Mouse (Mus musculus) B cell, adult 62 days (primary cell): ENCODE results near the gene Cyp2d34. TPM values are rescaled to one million over a fixed set of nuclear protein-coding genes. Genes with fewer than 3 reads are reported as not detected.

Source experiments
- total RNA-seq: library from RNA; stranded (reverse); gene quantifications from 4 replicates; pipeline ENCODE4 v1.2.4, GENCODE M21; 2023

The Cyp2d34 gene
- not detected in 4 replicates for total RNA-seq

DNA sequence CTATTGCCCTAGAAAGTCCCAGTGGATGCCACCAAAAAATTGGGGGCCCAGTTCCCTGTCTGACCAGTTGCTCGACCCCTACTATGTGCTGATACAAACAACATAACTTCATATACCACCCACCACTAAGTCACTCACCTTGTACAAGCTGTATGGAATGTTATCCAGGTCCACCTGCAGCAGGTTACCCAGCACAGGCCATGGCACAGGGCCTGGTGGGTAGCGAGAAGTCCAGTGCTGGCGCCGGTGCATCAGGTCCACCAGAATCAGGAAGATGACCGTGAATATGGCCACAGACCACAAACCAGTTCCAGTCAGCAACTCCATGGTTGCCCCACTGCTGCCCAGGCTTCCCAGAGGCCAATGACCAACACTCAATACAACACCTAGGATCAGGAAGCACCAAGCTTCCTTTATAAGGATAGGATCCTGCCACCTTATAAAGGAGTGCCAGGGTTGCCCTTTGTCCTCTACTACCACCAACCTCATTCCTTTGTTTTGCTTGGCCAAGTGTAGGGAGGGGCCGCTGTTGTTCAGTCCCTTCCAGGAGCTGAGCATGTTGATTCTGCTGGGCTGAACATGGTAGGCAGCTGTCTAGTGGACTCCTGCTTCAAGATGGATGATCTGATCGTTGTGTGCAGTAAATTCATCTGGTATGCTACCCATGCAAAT lies at the start of gene Cyp2d34:
Gene Cyp2d34 (minus strand): TSS at position 416 of the 672 bp plus-strand sequence.

Other genes with a start within 250 kb of the Cyp2d34 start
- gene Cyp2d22, start 240.7 kb downstream of the Cyp2d34 start, total RNA-seq: 5.5 to 10.3 TPM (median 9.3 TPM) in 4 replicates
- not detected in 4 replicates for gene Cyp2d11, start 226.9 kb downstream of the Cyp2d34 start, total RNA-seq
- not detected in 4 replicates for gene Cyp2d10, start 213.8 kb downstream of the Cyp2d34 start, total RNA-seq
- gene Cyp2d9, start 187.5 kb downstream of the Cyp2d34 start, total RNA-seq: not detected in 4 replicates
- not detected in 4 replicates for gene Cyp2d12, start 65.9 kb downstream of the Cyp2d34 start, total RNA-seq
- not detected in 4 replicates for gene Cyp2d40, start 143.2 kb upstream of the Cyp2d34 start, total RNA-seq
- 0.46 to 2.1 TPM (median 0.96 TPM) in 4 replicates for gene Cyp2d26, start 173.3 kb upstream of the Cyp2d34 start, total RNA-seq